Mouse (Mus musculus) ES-E14 (cell line): ENCODE measurements around the gene Prdm8. TPM values are rescaled to one million over a fixed set of nuclear protein-coding genes. Genes with fewer than 3 reads are reported as not detected.

ENCODE experiments used
- DNase-seq: peaks from one replicate; pipeline ENCODE4 v3.0.0-alpha.2; 2013; ENCODE audit warnings: low read depth, low spot score
- H3K27ac ChIP-seq: 2 replicates; pipeline ENCODE4 v1.5.1; 2012; ENCODE audit warnings: low read depth, mild to moderate bottlenecking, low read length, moderate library complexity, mixed read lengths; ENCODE audit not compliant: poor library complexity, insufficient read depth, severe bottlenecking
- H3K36me3 ChIP-seq: 2 replicates; pipeline ENCODE4 v1.6.1; 2012; ENCODE audit warnings: mild to moderate bottlenecking, low read length, moderate library complexity, mixed read lengths; ENCODE audit not compliant: control insufficient read depth, poor library complexity, insufficient read depth, severe bottlenecking
- H3K4me1 ChIP-seq, 2 experiments: fragments of 150-350 bp in 1 of 2; sonication (generic) in 1 of 2; 2 replicates each; pipeline ENCODE4 v1.6.1; 2012; ENCODE audit warnings: low read length in 2 of 2, mild to moderate bottlenecking in 1 of 2, mixed read lengths in 1 of 2; ENCODE audit not compliant: control insufficient read depth in 2 of 2, insufficient read depth in 2 of 2, poor library complexity in 1 of 2
- H3K4me3 ChIP-seq, 2 experiments: fragments of 150-350 bp in 1 of 2; sonication (generic) in 1 of 2; 2 replicates each; pipeline ENCODE4 v1.5.1; 2012; ENCODE audit warnings: low read length in 2 of 2, low read depth in 1 of 2, mild to moderate bottlenecking in 1 of 2, mixed read lengths in 1 of 2; ENCODE audit not compliant: insufficient read depth in 1 of 2, poor library complexity in 1 of 2, severe bottlenecking in 1 of 2
- H3K9ac ChIP-seq: 2 replicates; pipeline ENCODE4 v1.6.1; 2012; ENCODE audit warnings: low read depth, mild to moderate bottlenecking, low read length, mixed read lengths; ENCODE audit not compliant: poor library complexity, insufficient read depth, severe bottlenecking
- H3K9me3 ChIP-seq: fragments of 150-350 bp; sonication (generic); 2 replicates; pipeline ENCODE4 v1.6.1; 2012; ENCODE audit warnings: low read depth, mild to moderate bottlenecking, low read length; ENCODE audit not compliant: control insufficient read depth, insufficient read depth
- CHD2 ChIP-seq: IDR thresholded peaks from 2 replicates; pipeline ENCODE4 v1.6.1; 2014; ENCODE audit warnings: mild to moderate bottlenecking, low read depth, low read length, inconsistent platforms
- HCFC1 ChIP-seq: IDR thresholded peaks from 2 replicates; pipeline ENCODE4 v1.6.1; 2012; ENCODE audit warnings: low read length, inconsistent platforms, borderline replicate concordance; ENCODE audit not compliant: insufficient read depth
- MAFK ChIP-seq: IDR thresholded peaks from 2 replicates; pipeline ENCODE4 v1.6.1; 2014; ENCODE audit warnings: mild to moderate bottlenecking, low read depth, low read length, inconsistent platforms; ENCODE audit not compliant: insufficient read depth
- ZC3H11A ChIP-seq: IDR thresholded peaks from 2 replicates; pipeline ENCODE4 v1.6.1; 2012; ENCODE audit warnings: low read depth, mild to moderate bottlenecking, inconsistent platforms, low read length, borderline replicate concordance
- ZNF384 ChIP-seq: IDR thresholded peaks from 2 replicates; pipeline ENCODE4 v1.6.1; 2012; ENCODE audit warnings: low read depth, low read length, inconsistent platforms
- in situ Hi-C, 2 experiments: fragments of 600-800 bp; cut with MboI; formaldehyde crosslinking; loops; one replicate each; pipeline ENCODE4 v1.15.1; 2025; ENCODE audit warnings: low sequenced_read_pairs in 2 of 2, inconsistent platforms in 1 of 2; ENCODE audit not compliant: unreplicated experiment in 2 of 2
- total RNA-seq: library from RNA; depleted of rRNA; stranded (reverse); fragments of 300-350 nt; gene quantifications from 2 replicates; pipeline ENCODE4 v1.2.3, GENCODE M21; 2012

The Prdm8 gene
- total RNA-seq, 1 experiment = 0.09 TPM

DNA sequence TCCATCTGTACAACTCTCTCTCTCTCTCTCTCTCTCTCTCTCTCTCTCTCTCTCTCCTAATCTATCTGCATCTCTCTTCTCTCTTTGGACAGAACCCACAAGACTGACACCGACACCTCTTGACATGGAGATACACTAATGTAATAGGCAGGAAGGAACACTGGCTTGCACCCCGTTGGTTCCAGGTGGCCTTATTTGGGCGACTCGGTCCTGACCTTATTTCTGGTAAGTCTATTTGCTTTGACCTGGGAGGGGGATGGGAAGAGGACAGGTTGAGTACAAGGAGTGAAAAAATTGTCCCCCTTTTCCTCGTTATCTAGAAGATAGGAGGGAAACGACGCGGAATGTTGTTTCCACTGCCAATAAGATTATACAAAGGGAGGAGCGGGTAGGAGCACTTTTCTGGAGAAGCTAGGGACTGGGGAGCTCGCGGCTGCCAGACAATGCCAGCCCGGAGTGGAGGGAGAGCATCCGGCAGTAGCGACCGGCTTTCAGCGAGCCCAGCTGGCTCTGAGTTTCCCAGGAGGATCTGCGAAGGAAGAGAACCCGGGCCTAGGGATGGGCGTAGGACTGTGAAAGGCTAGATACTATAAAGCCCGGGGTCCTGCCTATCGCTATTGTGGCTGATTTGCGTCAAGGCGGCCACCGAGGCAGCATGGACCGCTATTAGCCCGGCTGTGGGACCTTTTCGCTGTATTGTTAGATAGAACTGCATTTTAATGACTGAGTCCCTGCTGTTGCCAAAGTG, 14.1 kb downstream of the Prdm8 start:
- Histone ChIP-seq H3K27ac (no peak overlapping the region), H3K4me3 (no peak overlapping the region; a peak in 1 of 4 replicates)

DNA sequence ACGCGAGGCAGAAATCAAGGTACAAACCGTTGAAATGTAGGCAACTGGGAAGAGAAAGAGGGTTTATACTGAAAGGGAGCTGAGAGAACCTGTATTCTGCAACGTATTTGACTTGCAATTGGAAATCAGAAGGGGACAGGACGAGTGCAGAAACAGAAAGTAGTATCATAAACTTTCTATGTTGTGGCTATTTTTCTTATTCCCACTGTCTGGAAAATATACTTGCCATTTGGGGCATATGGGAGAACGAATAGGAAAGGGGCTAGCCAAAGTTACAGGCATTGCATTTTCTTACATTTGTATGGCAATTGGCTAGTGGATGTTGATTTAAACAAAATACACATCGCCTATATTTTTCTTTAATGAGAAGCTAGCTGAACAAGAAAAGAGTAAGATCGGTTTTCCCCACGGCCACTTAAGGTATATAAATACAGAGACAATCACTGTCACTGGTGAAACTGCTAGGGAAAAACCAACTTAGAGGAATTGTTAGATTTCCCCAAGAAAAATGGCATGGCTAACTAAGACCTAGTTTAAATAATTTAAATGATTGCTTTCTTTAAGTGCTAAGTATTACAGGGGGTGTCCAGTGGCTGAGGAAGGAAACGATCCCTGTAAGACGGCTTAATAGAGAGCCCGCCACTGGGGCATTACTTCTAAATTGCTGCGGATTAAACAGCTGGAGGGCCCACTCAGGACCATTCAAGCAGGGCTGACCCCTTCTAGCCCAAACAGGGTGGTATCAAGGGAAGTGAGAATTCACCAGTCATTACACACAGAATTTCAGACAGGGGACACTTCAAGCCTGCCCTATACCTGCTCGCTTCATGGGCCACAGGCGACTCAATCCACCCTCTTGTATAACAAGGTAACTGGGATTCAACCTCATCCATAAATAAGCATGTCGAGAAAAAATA, 14.9 kb downstream of the Prdm8 start:
- TF ChIP-seq MAFK = no peak
- TF ChIP-seq ZC3H11A = no peak
- TF ChIP-seq HCFC1 = no peak
- TF ChIP-seq CHD2 = no peak
- DNase-seq = no peak
- H3K9me3 ChIP-seq = no peaks in the 10 kb centered on the region
- H3K27ac ChIP-seq = no peak overlapping the region
- in situ Hi-C loops = loop anchor here (10.0 to 25.0 kb wide), 3 partner anchors 73 to 1070 kb away; partner anchors contain the start of genes Paqr3 (in 2 of the 2), Bmp3 (in 1 of the 2) and Fgf5 (in 1 of the 2)
- H3K4me3 ChIP-seq = no peak overlapping the region
- H3K9ac ChIP-seq = no peak overlapping the region
- 0 out of 4 replicates have a peak, but pooled peaks cover 0 to 2% of the 10 kb centered on the region in 2 experiments for H3K4me1 ChIP-seq
- H3K36me3 ChIP-seq = no peaks in the 10 kb centered on the region

More for the DNA sequence above, 14.1 kb downstream of the Prdm8 start:
- Histone ChIP-seq H3K9me3 (no peaks in the 10 kb centered on the region), H3K4me1 (0 out of 4 replicates have a peak, but pooled peaks cover 0 to 2% of the 10 kb centered on the region in 2 experiments), H3K9ac (no peak overlapping the region), H3K36me3 (no peaks in the 10 kb centered on the region)
- DNase-seq = no peak
- in situ Hi-C loops = loop anchor here (10.0 to 25.0 kb wide), 3 partner anchors 74 to 1069 kb away; partner anchors contain the start of genes Paqr3 (in 2 of the 2), Bmp3 (in 1 of the 2) and Fgf5 (in 1 of the 2)
- TF ChIP-seq MAFK (no peak), ZNF384 (no peak), CHD2 (no peak), ZC3H11A (no peak), HCFC1 (no peak)

DNA sequence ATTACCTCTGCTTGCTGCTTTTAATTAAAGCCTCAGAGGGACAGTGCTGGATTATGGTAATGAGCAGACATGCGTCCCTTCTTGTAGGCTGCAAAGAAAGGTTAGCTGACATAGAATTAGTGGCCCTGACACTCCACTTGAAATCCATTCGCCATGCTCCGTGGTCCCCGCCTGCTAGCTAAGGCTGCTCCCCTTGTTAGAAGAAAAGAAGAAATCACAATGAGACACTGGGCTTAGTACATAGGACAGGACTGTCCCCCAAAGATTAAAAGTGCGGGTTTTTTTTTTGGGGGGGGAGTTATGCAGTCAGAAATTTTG, 15.6 kb downstream of the Prdm8 start:
- H3K36me3 ChIP-seq = no peaks in the 10 kb centered on the region
- H3K27ac ChIP-seq = no peak overlapping the region
- H3K9ac ChIP-seq = no peak overlapping the region
- in situ Hi-C loops = loop anchor here (10.0 to 25.0 kb wide), 3 partner anchors 72 to 1070 kb away; partner anchors contain the start of genes Paqr3 (in 2 of the 2), Bmp3 (in 1 of the 2) and Fgf5 (in 1 of the 2)
- H3K4me1 ChIP-seq = 0 out of 4 replicates have a peak, but pooled peaks cover 0 to 2% of the 10 kb centered on the region in 2 experiments
- no peak for DNase-seq
- no peak for TF ChIP-seq MAFK
- no peak for TF ChIP-seq ZC3H11A
- no peak for TF ChIP-seq CHD2
- TF ChIP-seq HCFC1 = no peak
- no peak for TF ChIP-seq ZNF384
- no peaks in the 10 kb centered on the region for H3K9me3 ChIP-seq
- no peak overlapping the region for H3K4me3 ChIP-seq

- no peak for DNase-seq
- in situ Hi-C loops = loop anchor here (10.0 to 25.0 kb wide), 3 partner anchors 72 to 1071 kb away; partner anchors contain the start of genes Paqr3 (in 2 of the 2), Bmp3 (in 1 of the 2) and Fgf5 (in 1 of the 2)
- Histone ChIP-seq H3K4me3 (no peak overlapping the region), H3K4me1 (0 out of 4 replicates have a peak, but pooled peaks cover 0 to 2% of the 10 kb centered on the region in 2 experiments), H3K27ac (no peak overlapping the region), H3K9ac (no peak overlapping the region), H3K36me3 (no peaks in the 10 kb centered on the region), H3K9me3 (no peaks in the 10 kb centered on the region)
- no peak for TF ChIP-seq ZNF384
- no peak for TF ChIP-seq HCFC1
- TF ChIP-seq CHD2 = no peak
- no peak for TF ChIP-seq MAFK
- no peak for TF ChIP-seq ZC3H11A
These were observed 16.1 kb downstream of the Prdm8 start for GRCm38 (mm10) chr5:98183031-98183595.
